Mouse (Mus musculus): Measurements from ENCODE around the gene Phf23. TPM values are rescaled to one million over a fixed set of nuclear protein-coding genes. Genes with fewer than 3 reads are reported as not detected.

Phf23 gene
- polyA plus RNA-seq, 1 experiment = not detected

GRCm38 (mm10) chr11:70049366-70049765, 53.8 kb downstream of the Phf23 start:
- TF ChIP-seq CTCF (IDR thresholded peaks at IDR 0.05; ENCODE audit: insufficient read depth, low read depth, low read length) (no peak), POLR2A (IDR thresholded peaks at IDR 0.05; ENCODE audit: insufficient read depth, low read depth, low read length) (no peak)
- no peak overlapping the region for H3K27ac ChIP-seq (ENCODE audit: insufficient read depth, low read depth, low read length)
- H3K4me1 ChIP-seq (ENCODE audit: control insufficient read depth, insufficient read depth, low read length) = peaks cover 3% of the 10 kb centered on the region
- no peak overlapping the region for H3K4me3 ChIP-seq (ENCODE audit: insufficient read depth, low read depth, low read length)
- 62% methylated on average over 6 of the region's 6 CpGs for WGBS

Other genes starting within 250 kb of the Phf23 start
- 105 TPM in 2 replicates for gene Polr2a, start 237.1 kb upstream of the Phf23 start, polyA plus RNA-seq (2012; ENCODE audit: insufficient read depth, insufficient read length, low replicate concordance, missing spikeins)
- not detected in 2 replicates for gene Slc35g3, start 233.8 kb upstream of the Phf23 start, polyA plus RNA-seq (2012; ENCODE audit: insufficient read depth, insufficient read length, low replicate concordance, missing spikeins)
- 250 TPM in 1 of 2 replicates, not detected in the other for gene Zbtb4, start 229.9 kb upstream of the Phf23 start, polyA plus RNA-seq (2012; ENCODE audit: insufficient read depth, insufficient read length, low replicate concordance, missing spikeins)
- not detected in 2 replicates for gene Chrnb1, start 199.8 kb upstream of the Phf23 start, polyA plus RNA-seq (2012; ENCODE audit: insufficient read depth, insufficient read length, low replicate concordance, missing spikeins)
- not detected in 2 replicates for gene Fgf11, start 193.9 kb upstream of the Phf23 start, polyA plus RNA-seq (2012; ENCODE audit: insufficient read depth, insufficient read length, low replicate concordance, missing spikeins)
- gene Tmem102, start 190.2 kb upstream of the Phf23 start, polyA plus RNA-seq (2012; ENCODE audit: insufficient read depth, insufficient read length, low replicate concordance, missing spikeins) = not detected in 2 replicates
- gene Gm39566, start 180.5 kb upstream of the Phf23 start, polyA plus RNA-seq (2012; ENCODE audit: insufficient read depth, insufficient read length, low replicate concordance, missing spikeins) = not detected in 2 replicates
- gene Spem2, start 177.3 kb upstream of the Phf23 start, polyA plus RNA-seq (2012; ENCODE audit: insufficient read depth, insufficient read length, low replicate concordance, missing spikeins) = not detected in 2 replicates
- gene Spem1, start 173.6 kb upstream of the Phf23 start, polyA plus RNA-seq (2012; ENCODE audit: insufficient read depth, insufficient read length, low replicate concordance, missing spikeins) = not detected in 2 replicates
- gene Nlgn2, start 158.0 kb upstream of the Phf23 start, polyA plus RNA-seq (2012; ENCODE audit: insufficient read depth, insufficient read length, low replicate concordance, missing spikeins) = 82.2 TPM in 1 of 2 replicates, not detected in the other
- not detected in 2 replicates for gene Tmem256, start 157.3 kb upstream of the Phf23 start, polyA plus RNA-seq (2012; ENCODE audit: insufficient read depth, insufficient read length, low replicate concordance, missing spikeins)
- not detected in 2 replicates for gene Plscr3, start 149.4 kb upstream of the Phf23 start, polyA plus RNA-seq (2012; ENCODE audit: insufficient read depth, insufficient read length, low replicate concordance, missing spikeins)
- gene Tnk1, start 137.0 kb upstream of the Phf23 start, polyA plus RNA-seq (2012; ENCODE audit: insufficient read depth, insufficient read length, low replicate concordance, missing spikeins) = not detected in 2 replicates
- not detected in 2 replicates for gene Tmem95, start 117.8 kb upstream of the Phf23 start, polyA plus RNA-seq (2012; ENCODE audit: insufficient read depth, insufficient read length, low replicate concordance, missing spikeins)
- not detected in 2 replicates for gene Kctd11, start 114.4 kb upstream of the Phf23 start, polyA plus RNA-seq (2012; ENCODE audit: insufficient read depth, insufficient read length, low replicate concordance, missing spikeins)
- gene Acap1, start 100.2 kb upstream of the Phf23 start, polyA plus RNA-seq (2012; ENCODE audit: insufficient read depth, insufficient read length, low replicate concordance, missing spikeins) = 120 TPM in 1 of 2 replicates, not detected in the other
- not detected in 2 replicates for gene 2810408A11Rik, start 94.8 kb upstream of the Phf23 start, polyA plus RNA-seq (2012; ENCODE audit: insufficient read depth, insufficient read length, low replicate concordance, missing spikeins)
- gene Neurl4, start 94.7 kb upstream of the Phf23 start, polyA plus RNA-seq (2012; ENCODE audit: insufficient read depth, insufficient read length, low replicate concordance, missing spikeins) = not detected in 2 replicates
- gene Gps2, start 81.9 kb upstream of the Phf23 start, polyA plus RNA-seq (2012; ENCODE audit: insufficient read depth, insufficient read length, low replicate concordance, missing spikeins) = not detected in 2 replicates
- 516 and 653 TPM in 2 replicates for gene Eif5a, start 73.8 kb upstream of the Phf23 start, polyA plus RNA-seq (2012; ENCODE audit: insufficient read depth, insufficient read length, low replicate concordance, missing spikeins)
- not detected in 2 replicates for gene Ybx2, start 60.0 kb upstream of the Phf23 start, polyA plus RNA-seq (2012; ENCODE audit: insufficient read depth, insufficient read length, low replicate concordance, missing spikeins)
- gene Slc2a4, start 47.6 kb upstream of the Phf23 start, polyA plus RNA-seq (2012; ENCODE audit: insufficient read depth, insufficient read length, low replicate concordance, missing spikeins) = not detected in 2 replicates
- gene Cldn7, start 31.0 kb upstream of the Phf23 start, polyA plus RNA-seq (2012; ENCODE audit: insufficient read depth, insufficient read length, low replicate concordance, missing spikeins) = not detected in 2 replicates
- gene Ctdnep1, start 14.6 kb upstream of the Phf23 start, polyA plus RNA-seq (2012; ENCODE audit: insufficient read depth, insufficient read length, low replicate concordance, missing spikeins) = not detected in 2 replicates
- not detected in 2 replicates for gene Elp5, start 13.3 kb upstream of the Phf23 start, polyA plus RNA-seq (2012; ENCODE audit: insufficient read depth, insufficient read length, low replicate concordance, missing spikeins)
- gene Gabarap, start 4.6 kb upstream of the Phf23 start, polyA plus RNA-seq (2012; ENCODE audit: insufficient read depth, insufficient read length, low replicate concordance, missing spikeins) = not detected in 2 replicates
- gene Dvl2, start 4.8 kb downstream of the Phf23 start, polyA plus RNA-seq (2012; ENCODE audit: insufficient read depth, insufficient read length, low replicate concordance, missing spikeins) = not detected in 2 replicates
- gene Acadvl, start 19.6 kb downstream of the Phf23 start, polyA plus RNA-seq (2012; ENCODE audit: insufficient read depth, insufficient read length, low replicate concordance, missing spikeins) = not detected in 2 replicates
- 210 and 442 TPM in 2 replicates for gene Dlg4, start 21.2 kb downstream of the Phf23 start, polyA plus RNA-seq (2012; ENCODE audit: insufficient read depth, insufficient read length, low replicate concordance, missing spikeins)
- gene Asgr1, start 58.3 kb downstream of the Phf23 start, polyA plus RNA-seq (2012; ENCODE audit: insufficient read depth, insufficient read length, low replicate concordance, missing spikeins) = not detected in 2 replicates
- gene Asgr2, start 96.9 kb downstream of the Phf23 start, polyA plus RNA-seq (2012; ENCODE audit: insufficient read depth, insufficient read length, low replicate concordance, missing spikeins) = not detected in 2 replicates
- gene Mgl2, start 134.6 kb downstream of the Phf23 start, polyA plus RNA-seq (2012; ENCODE audit: insufficient read depth, insufficient read length, low replicate concordance, missing spikeins) = not detected in 2 replicates
- not detected in 2 replicates for gene Clec10a, start 160.4 kb downstream of the Phf23 start, polyA plus RNA-seq (2012; ENCODE audit: insufficient read depth, insufficient read length, low replicate concordance, missing spikeins)
- gene Slc16a11, start 217.0 kb downstream of the Phf23 start, polyA plus RNA-seq (2012; ENCODE audit: insufficient read depth, insufficient read length, low replicate concordance, missing spikeins) = not detected in 2 replicates
- not detected in 2 replicates for gene Slc16a13, start 225.3 kb downstream of the Phf23 start, polyA plus RNA-seq (2012; ENCODE audit: insufficient read depth, insufficient read length, low replicate concordance, missing spikeins)
- gene Bcl6b, start 234.0 kb downstream of the Phf23 start, polyA plus RNA-seq (2012; ENCODE audit: insufficient read depth, insufficient read length, low replicate concordance, missing spikeins) = not detected in 2 replicates
- not detected in 2 replicates for gene 0610010K14Rik, start 242.1 kb downstream of the Phf23 start, polyA plus RNA-seq (2012; ENCODE audit: insufficient read depth, insufficient read length, low replicate concordance, missing spikeins)
- gene Gm21988, start 244.1 kb downstream of the Phf23 start, polyA plus RNA-seq (2012; ENCODE audit: insufficient read depth, insufficient read length, low replicate concordance, missing spikeins) = not detected in 2 replicates
- not detected in 2 replicates for gene Rnasek, start 244.1 kb downstream of the Phf23 start, polyA plus RNA-seq (2012; ENCODE audit: insufficient read depth, insufficient read length, low replicate concordance, missing spikeins)